Mouse (Mus musculus) thymus, adult 2 months (tissue): ENCODE measurements at regions not wholly inside any gene's neighbourhood (a gene's known extent, or its start where the extent isn't known, plus 50 kb on each side); places are given as distances from the start of the nearest gene placed in this dataset.

Experiments used
- CTCF ChIP-seq: fragments of 200-500 bp; IDR thresholded peaks from 2 replicates; pipeline ENCODE4 v1.5.1; 2012; ENCODE audit warnings: mild to moderate bottlenecking, control low read depth, low read length, moderate library complexity, borderline replicate concordance; ENCODE audit not compliant: control insufficient read depth, poor library complexity, insufficient read depth; ENCODE audit errors: extremely low read depth
- POLR2A ChIP-seq: fragments of 200-500 bp; IDR thresholded peaks from 2 replicates; pipeline ENCODE4 v1.6.1; 2012; ENCODE audit warnings: mild to moderate bottlenecking, low read length, control low read depth, moderate library complexity; ENCODE audit not compliant: control insufficient read depth, poor library complexity, insufficient read depth; ENCODE audit errors: extremely low read depth

GRCm38 (mm10) chr1:73515781-73516180, 500.1 kb upstream of the Tnp1 start:
- TF ChIP-seq CTCF (no peak), POLR2A (no peak)
